Mouse (Mus musculus) erythroblast, embryonic 14.5 days (primary cell): ENCODE measurements around the gene Zfp296.

ENCODE experiments used
- GATA1 ChIP-seq: IDR thresholded peaks from 2 replicates; pipeline ENCODE4 v1.6.1; 2012; ENCODE audit warnings: low read length, inconsistent platforms, mixed read lengths
- TAL1 ChIP-seq: IDR thresholded peaks from 3 replicates; pipeline ENCODE4 v1.6.1; 2012; ENCODE audit warnings: low read length, inconsistent platforms, mixed read lengths

DNA sequence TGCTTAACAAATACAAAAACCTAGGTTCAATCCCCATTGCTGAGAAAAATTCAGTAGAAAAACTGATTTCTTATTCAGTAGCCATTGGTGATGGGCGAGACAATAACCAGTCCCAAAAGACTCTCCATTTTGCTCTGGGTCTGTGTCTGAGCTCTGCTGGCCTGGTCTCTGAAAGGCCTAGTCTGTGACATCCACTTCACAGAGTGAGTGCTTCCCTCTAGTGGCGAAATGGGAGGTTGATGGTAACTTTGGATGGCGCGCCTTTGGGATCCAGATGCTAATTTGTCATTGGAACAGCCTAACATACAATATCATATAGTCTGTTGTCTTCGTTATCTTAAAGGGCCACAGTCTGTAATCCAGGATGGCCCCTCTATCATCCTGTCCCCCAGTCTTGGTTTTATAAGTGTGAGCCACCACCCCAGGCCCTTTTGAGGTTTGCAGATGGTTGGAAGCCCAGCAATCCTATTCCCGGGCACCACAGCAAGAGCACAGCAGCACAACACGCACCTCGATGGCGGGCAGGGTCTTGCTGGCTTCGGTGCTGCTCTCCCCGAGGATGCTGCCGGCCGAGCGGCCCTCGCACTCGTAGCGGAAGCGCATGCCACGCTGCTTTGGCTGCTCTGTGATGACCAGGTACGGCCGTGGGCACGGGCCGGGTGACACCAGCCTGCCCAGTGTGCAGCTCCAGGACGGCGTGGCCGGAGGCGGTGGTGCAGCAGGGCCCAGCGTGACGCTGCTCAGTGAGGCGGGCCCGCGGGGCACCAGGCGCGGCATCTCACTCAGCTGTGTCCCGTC is 42.1 kb downstream of the Zfp296 start:
- TF ChIP-seq TAL1 (no peak), GATA1 (no peak)
